Mouse (Mus musculus) hematopoietic stem cell, adult 5-6 weeks (primary cell): ENCODE data around the gene Pik3ip1. TPM values are rescaled to one million over a fixed set of nuclear protein-coding genes. Genes with fewer than 3 reads are reported as not detected.
A peak's percentile ranks its signal among the peaks of the same experiment; 100 is the strongest.

Source experiments
- ATAC-seq, 2 experiments: fragments of 125-278 bp in 1 of 2; replicated peaks in 1 of 2; 2 replicates each; pipeline ENCODE4 v1.8.0; 2016 to 2017; ENCODE audit warnings: inconsistent platforms in 2 of 2, mild to moderate bottlenecking in 2 of 2, moderate number of reproducible peaks in 2 of 2, low read depth in 1 of 2, moderate TSS enrichment in 1 of 2; ENCODE audit not compliant: low FRiP score in 2 of 2, poor library complexity in 2 of 2, severe bottlenecking in 2 of 2, insufficient read depth in 1 of 2, low TSS enrichment in 1 of 2
- total RNA-seq: library from RNA; stranded (forward); fragments of 172-1452, 232-1000 nt; gene quantifications from 2 replicates; pipeline ENCODE4 v1.2.3, GENCODE M21; 2017

The Pik3ip1 gene
- total RNA-seq, 1 experiment from 2014 or later: 116 TPM

DNA sequence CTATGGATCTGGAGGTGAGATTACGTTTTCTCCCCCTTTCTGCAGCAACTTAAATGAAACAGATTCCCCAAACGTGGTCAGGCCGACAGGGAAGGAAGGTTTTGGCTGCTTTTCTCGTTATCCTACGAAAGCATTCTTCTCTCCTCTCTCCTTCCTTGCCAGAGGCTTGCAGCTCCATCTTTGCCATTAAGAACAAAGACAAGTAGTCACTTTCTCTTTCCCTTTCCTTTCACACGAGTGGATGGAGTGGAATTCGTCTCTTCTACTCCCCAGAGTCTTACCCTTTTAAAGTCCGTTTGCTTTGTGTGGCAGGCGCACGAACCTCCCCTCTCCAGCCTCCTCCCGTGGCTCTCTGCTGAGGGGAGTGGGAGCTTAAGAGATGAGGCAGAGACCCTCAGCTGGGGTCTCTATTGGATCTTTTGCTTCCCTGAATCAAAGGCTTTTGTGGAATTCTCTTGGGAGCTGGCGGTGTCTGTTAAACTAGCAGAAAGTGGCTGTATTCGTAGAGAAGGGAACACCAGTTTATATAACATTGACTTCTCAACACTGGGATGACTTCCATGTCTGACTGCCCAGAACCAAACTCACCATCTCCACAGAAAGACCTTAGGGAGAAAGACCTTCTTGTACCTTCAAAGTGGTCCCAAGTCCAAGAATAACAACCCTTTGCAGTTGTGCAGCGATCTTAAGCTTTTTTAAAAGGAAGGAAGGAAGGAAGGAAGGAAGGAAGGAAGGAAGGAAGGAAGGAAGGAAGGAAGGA is 970 bp downstream of the Pik3ip1 start:
- ATAC-seq: no peak

DNA sequence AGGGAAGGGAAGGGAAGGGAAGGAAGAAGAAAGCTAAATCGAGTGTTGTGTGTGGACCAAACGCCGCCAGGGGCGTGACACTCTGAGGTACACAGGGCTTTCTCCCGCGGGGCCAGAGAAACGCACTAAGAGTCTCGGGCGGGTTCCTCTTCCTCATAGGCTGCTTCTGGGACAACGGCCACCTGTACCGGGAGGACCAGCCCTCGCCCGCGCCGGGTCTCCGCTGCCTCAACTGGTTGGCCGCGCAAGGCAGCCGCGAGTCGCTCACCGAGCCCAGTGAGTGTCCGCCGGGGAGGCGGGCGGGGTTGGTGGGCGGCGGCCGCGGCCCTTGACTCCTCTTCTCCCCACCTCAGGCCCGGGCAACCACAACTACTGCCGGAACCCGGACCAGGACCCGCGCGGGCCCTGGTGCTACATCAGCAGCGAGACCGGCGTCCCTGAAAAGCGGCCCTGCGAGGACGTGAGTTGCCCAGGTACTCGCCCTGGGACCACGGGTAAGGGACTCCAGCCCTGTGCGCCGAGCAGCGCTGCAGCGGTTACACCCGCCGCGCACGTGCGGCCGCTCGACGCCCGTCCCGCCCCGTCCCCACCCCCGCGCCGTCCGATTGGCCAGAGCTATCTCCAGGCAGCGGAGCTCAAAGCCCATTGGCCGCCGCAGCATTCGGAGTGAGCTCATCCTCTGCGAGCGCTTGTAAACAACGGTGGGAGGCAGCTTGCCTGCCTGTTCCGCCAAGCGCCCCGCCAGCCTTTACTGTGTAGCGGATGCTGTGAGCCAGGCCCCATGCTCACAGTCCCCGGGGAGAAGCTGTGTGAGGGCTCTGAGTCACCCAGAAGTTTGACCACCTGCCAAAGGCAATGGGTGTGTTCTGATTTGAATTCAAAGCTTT is 1.8 kb downstream of the Pik3ip1 start:
- peak; percentile 67 to 74 for ATAC-seq

DNA sequence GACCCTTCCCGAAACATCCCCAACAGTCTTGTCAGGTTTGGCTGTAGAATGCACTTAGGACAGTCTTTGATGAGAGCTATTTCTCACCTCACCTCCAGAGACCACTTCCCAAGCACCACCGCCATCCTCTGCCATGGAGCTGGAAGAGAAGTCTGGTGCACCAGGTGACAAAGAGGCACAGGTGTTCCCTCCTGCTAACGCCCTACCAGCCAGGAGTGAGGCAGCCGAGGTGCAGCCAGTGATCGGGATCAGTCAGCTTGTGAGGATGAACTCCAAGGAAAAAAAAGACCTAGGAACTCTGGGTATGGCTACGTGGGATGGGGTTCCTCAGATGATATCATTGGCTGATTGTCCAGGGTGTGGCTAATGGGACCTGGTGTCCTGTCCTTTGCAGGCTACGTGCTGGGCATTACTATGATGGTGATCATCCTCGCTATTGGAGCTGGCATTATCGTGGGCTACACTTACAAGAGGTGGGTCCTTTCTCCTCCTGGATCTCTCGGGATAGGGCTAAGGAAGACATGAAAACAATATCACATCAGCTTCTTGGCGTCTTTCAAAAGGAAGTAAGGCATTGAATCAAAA is 3.0 kb downstream of the Pik3ip1 start:
- no peak for ATAC-seq

DNA sequence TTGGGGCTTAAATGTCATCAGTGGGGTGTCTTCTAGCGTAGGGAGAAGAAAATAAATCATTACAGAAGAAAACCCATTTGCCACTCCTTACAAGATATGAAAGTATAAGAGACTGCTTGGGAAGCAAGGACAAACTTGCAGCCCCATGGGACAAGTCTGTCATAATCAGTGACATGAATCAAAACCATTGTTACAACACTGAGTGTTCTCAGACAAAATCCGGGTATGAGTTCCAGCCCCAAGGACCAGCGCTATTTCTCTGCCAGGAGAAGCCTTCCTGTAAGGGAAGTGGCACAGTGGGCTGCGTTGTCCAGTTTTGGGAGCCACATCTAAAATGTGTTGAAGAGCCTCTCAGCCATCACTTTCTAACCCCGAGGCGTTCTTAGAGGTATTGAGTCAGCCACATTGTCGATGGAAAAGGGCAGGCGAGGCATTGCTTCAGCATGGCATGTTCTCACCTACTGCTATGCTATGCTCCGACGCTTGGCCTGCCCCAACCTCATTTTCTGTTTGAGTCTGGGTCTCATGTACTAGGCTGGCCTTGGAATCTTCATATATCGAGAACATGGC is 4.0 kb downstream of the Pik3ip1 start:
- ATAC-seq: no peak

DNA sequence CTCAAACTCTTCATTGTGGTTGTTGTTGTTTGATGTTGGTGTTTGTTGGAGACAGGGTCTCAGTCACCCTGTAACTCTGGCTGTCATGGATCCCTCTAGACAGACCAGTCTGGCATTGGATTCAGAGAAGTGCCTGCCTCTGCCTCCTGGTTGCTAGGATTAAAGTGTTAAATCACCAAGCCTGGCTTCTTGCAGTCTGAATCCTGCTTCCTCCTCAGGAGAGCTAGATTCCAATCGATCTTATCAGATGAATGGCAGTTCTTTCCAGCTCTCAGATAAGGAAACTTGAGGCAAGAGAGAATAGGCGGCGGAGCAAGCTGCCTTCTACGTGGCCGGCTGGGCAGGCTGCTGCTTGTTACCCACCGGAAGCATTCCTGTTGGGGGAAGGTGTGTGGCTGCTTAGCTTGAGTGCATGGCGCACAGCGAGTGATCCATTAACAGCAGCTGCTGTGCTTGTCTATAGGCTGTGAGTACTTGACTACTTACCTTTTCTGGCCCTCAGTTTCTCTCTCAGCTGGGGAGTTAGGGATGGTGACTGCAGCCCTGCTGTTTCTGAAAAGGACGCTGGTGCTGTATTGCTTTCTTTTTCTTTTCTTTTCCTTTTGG is 4.6 kb downstream of the Pik3ip1 start:
- ATAC-seq: no peak

DNA sequence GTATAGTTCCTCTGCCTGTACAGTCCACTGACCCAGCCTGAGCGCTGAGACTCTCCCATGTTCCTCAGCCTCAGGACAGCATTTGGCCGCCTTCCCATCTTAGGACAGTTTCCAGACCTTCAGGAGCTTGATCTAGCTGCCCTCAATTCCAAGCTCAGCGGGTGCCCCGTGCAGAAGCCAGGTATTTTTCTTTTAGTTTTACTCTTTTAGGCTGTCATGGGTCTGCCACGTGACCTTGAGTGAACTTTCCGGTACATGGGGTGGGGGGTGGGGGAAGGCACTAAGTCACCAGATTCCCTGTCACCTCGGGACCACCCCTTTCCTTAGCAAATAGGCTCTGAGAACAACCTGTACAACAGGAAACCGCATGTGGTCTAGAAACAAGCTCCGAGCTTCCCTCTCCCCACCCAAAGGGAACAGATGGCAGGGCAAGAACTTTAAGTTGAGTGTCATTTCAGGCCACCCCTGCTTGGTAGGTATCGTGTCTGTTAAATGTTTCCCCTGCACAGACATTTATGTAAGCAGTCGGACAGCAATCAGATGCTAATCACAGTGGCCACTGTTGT is 5.5 kb downstream of the Pik3ip1 start:
- ATAC-seq: peak; percentile 78 to 87

DNA sequence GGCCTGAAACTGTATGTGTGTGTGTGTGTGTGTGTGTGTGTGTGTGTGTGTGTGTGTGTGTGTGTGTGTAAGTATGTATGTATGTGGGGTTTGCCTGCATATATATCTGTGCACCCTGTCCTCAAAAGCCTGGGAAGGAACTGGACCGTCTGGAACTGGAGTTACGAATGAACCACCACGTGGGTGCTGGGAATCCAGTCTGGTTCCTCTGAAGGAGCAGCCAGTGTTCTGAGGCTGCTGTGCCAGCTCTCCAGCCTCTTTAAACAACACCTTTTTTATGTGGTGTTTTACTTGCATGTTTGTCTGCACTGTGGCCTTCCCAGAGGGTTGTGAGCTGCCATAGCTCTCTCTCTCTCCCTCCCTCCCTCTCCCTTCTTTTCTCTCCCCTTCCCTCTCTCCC is 6.4 kb downstream of the Pik3ip1 start:
- ATAC-seq: no peak

DNA sequence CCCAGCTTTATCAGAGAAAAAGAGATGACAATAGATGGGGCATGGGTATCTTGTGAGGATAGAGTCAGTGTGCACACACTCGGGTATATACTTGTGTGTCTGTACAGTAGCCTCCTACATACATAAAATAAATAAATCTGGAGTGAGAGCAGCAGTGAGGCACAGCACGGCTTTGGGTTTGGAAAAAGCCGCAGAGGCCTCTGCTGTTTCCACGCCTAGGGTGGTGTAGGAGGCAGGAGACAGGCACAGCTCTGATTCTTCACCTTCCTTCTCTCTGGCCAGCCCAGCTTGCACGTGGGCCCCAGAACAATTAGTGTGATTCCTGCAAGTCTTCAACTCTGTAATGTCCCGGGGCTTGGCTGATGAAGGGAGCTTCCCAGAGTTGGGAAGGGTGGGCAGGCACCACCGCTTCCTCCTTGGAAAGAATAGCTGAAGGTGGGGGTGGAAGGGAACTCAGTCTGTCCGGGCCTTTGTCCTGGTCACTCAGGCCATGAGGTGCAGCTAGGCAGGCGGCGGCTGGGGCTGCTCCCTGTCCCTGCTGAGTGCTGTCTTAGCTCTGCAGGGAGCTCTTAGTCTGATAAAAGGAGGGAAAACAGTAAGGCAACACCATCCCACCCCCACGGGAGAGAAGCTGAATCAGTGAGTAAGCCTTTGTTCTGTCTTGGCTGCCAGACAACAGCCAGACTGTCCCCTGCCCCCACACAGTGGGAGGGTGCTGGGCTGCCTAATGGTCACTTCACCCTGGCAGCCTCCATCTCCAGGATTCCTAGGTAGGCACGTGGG is 7.2 kb downstream of the Pik3ip1 start:
- ATAC-seq: no peak

DNA sequence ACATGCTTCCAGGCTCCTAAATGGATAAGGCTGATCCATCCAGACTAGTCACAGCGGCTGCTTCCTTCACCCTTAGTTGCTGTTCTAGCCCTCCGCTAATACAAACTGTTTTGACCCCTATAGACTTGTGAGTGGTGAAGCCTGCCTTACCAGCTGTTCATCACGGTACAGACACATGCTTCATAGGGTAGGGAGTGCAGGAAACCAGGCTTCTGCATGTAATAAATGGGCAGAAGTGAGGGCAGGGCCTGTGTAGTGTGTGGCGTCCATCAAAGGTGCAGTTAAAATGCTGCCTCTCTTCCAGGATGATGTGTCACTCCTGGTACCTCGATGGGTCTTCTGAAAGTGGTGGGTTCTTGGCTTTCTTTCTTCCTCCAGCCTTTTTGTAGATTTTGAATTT is 7.8 kb downstream of the Pik3ip1 start:
- ATAC-seq: no peak

DNA sequence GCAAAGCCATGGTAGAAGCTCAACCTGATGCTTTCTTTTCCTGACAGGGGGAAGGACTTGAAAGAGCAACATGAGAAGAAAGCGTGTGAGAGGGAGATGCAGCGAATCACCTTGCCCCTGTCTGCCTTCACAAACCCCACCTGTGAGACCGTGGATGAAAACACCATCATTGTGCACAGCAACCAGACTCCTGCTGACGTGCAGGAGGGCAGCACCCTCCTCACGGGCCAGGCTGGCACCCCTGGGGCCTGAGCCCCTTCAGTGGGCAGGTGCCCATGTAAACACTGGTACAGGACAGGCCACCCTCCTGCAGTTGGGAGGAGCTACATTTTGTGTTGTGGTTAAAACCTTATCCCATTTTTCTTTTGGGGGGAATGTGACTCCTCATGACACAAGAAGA is 11.3 kb downstream of the Pik3ip1 start:
- ATAC-seq: no peak

DNA sequence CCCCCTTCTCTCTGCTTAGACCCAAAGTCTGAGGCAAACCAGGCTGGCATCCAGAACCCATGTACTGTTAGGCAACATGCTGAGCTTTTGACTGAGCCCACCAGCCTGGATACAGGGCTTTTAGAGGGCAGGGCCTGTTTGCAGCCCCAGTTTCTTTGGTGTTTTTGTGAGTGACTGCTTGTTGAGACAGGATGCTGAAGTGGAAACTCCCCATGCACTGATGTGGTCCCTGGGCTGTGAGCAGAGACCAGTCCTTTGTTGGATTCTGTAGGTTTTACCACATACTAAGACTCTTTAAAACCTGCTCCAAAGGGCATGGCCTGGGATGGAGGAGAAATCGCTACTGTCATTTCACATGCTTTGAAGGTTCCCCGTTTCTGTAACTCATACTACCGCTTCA is 14.7 kb downstream of the Pik3ip1 start:
- ATAC-seq: no peak

DNA sequence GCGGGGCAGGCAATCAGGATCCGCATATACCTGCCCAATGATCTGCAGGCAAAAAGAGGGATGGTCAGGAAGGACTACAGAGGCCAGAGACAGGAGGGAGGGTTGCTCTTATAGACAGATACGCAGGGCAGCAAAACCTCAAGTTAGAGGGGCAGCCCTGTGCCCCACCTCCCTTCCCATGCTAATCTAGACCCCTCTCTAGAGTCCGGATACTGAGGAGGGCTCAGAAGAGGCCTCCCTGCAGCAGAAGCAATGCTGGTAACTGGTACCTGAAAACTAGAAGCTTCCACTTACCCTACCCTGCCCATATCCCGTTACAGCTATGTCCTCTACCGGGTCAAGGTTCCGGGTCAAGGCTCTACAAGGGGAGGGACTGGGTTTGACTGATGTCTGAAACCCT is 16.1 kb downstream of the Pik3ip1 start:
- no peak for ATAC-seq

DNA sequence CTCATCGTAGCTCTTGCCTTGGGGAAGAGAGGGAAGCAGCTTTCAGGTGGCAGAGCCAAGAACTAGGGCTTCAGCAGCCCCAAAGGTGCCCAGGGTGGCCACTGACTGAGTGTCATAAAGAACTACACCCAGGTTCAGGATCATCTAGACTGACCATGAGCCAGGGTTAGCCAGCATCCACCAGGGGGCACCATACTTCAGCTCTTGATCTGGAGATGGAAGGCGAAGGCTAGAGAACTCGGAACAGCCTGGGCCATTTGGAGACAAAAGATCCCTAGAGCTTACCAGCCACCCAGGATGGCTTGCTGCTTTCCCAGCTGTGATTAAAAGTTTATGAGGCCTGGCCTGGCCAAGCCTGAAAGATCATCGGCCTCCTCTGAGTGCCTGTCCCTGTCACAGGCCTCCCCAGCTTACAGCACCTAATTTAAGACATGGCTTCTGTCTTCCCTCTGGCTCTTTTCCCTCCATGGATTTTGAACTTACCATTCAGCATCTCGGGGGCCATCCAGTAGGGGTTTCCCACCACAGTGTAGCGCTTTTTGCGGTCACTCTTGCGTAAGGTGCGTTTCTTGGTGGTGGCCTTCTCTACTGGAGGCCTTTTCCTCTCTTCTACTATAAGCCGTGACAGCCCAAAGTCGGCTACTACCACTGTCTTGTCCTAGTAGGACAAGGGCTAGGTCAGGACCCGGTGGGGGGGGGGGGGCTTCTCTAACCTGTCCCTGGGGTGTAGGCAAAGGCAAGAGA is 17.1 kb downstream of the Pik3ip1 start:
- ATAC-seq: peak; percentile 82

DNA sequence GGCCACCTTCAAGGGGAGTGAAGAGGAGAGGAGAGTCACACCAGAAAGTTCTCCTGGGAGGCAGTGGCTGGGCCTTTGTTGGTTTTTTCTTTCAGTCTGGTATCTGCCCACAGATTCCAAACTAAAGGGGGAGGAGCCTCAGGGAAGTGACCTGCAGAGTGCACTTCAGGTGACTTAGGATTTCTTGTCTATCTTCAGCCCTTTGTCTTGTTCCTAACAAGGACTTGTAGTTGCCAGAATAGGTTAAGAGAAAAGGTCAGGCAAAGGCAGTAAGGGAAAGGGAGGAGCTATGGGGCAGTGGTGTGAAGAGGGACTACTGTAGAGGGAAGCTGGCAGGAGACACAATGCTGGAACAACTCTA is 17.6 kb downstream of the Pik3ip1 start:
- ATAC-seq: no peak

DNA sequence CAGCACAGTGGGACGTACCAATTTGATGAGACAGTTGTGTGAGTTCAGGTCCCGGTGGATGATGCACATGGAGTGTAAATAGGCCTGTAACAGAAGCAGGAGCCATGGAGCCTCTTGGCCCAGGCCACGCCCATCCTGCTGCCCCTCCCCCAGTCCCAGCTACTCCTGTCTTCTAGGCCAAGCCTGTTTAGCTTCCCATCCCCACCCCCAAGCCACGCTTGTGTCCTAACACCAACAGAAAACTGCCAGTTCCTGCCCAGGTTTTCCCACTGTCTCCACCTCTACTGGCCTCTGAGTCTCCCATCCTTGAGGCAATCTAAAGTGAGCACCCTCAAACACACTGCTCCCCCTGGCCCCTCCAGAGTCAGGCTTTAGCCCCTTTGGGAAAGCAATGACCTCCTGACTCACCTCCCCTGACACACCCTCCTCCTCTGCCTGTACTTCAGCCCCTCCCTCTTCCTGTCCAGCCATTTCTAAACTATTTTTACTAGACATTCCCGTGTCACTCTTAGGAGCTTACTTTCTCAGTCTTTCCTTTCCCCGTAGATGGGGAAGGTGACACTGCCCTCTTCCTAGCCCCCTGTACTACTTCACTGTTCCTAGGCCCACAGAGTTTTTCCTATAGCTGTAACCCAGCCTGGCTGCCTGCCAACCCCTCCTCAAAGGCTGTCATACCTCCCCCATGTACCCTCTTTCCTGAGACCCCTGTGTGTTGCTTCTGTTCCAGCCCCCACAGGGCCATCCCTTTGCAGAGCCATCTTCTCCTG is 18.6 kb downstream of the Pik3ip1 start:
- no peak for ATAC-seq

DNA sequence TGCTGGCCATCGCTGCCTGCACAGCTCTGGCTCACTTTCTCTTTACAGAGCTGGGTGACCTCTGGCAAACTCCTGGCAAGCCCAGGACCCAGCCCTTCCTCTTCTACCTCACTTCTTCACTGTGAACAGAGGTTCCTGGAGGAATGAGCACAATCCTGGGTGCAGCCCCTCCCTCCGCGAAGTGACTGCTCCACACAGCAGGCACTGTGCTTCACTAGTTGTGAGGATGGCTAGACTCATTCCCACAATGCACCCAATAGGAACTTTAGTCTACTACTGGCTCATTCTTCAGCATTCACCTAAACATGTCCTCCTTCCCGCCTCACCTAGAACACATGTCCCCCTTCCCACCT is 19.1 kb downstream of the Pik3ip1 start:
- ATAC-seq: no peak
